Mouse (Mus musculus) spleen, adult 2 months (tissue): ENCODE measurements around the gene Zfp57.

Experiments used
- CTCF ChIP-seq: fragments of 200-500 bp; IDR thresholded peaks from 2 replicates; pipeline ENCODE4 v1.5.1; 2011; ENCODE audit warnings: mild to moderate bottlenecking, inconsistent platforms; ENCODE audit not compliant: insufficient read depth, insufficient read length, insufficient replicate concordance; ENCODE audit errors: extremely low read depth
- POLR2A ChIP-seq: fragments of 200-500 bp; IDR thresholded peaks from 2 replicates; pipeline ENCODE4 v1.6.1; 2011; ENCODE audit warnings: low read depth, low read length, inconsistent platforms

DNA sequence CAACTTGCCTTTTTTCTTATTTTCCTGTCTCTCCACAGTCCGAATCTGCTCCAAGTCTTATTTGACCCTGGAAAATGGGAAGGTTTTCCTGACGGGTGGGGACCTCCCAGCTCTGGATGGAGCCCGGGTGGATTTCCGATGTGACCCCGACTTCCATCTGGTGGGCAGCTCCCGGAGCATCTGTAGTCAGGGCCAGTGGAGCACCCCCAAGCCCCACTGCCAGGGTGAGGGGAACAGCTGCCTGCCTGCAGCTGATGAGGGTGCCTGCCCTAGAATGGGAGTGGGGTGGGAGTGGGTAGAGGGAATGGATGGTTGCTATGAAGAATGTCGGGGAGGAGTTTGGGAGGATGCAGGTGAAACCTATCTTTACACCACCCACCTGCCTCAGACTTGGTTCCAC, 47.4 kb downstream of the Zfp57 start:
- TF ChIP-seq CTCF (no peak), POLR2A (no peak)
